Comparison of ENCODE assay signal across 26 mouse cellular contexts in genomic region chr17:67584533-67584932, GRCm38 (mm10). TPM values are rescaled to one million over a fixed set of nuclear protein-coding genes. Genes with fewer than 3 reads are reported as not detected.
DNase-seq lines count a peak whose midpoint lies in the region; ATAC-seq and TF ChIP-seq lines count a peak whose summit lies in the region.
"Had no signal": no experiment of that assay in that cellular context is flagged by ENCODE, and none has a peak within 500 bp of the region (broad histone marks: within the 10 kb centered on the region; RNA-seq: fewer than 3 reads in every experiment).

No protein-coding gene starts in this region.

- H3K36me3 ChIP-seq in heart, adult 2 months (ENCODE audit: control insufficient read depth, insufficient read depth, low read length): no peaks in the 10 kb centered on the region
- H3K36me3 ChIP-seq in kidney, embryonic 16.5 days (ENCODE audit: insufficient read depth, low read length): no peaks in the 10 kb centered on the region
- H3K36me3 ChIP-seq: embryonic facial prominence, embryonic 13.5 days; forebrain, embryonic 12.5 days; limb, embryonic 12.5 days; stomach, embryonic 15.5 days had no signal

- H3K9ac ChIP-seq in heart, adult 2 months (ENCODE audit: low read depth, low read length): 0 out of 2 replicates have a peak overlapping the region, but pooled peaks have one; percentile 35
- no peak overlapping the region for H3K9ac ChIP-seq in kidney, embryonic 16.5 days (replicated peaks; ENCODE audit: low read length)
- H3K9ac ChIP-seq: embryonic facial prominence, embryonic 13.5 days; forebrain, embryonic 12.5 days; limb, embryonic 12.5 days; liver, postnatal 0 days; stomach, embryonic 15.5 days had no signal

- peaks cover 8% of the 10 kb centered on the region for H3K4me1 ChIP-seq in heart, adult 2 months (ENCODE audit: control insufficient read depth, insufficient read depth, low read length)
- peaks cover 6% of the 10 kb centered on the region for H3K4me1 ChIP-seq in kidney, embryonic 16.5 days (ENCODE audit: insufficient read depth, low read length)
- H3K4me1 ChIP-seq: limb, embryonic 12.5 days; stomach, embryonic 15.5 days had no signal

- no peaks in the 10 kb centered on the region; the same call in 1 of the 2 replicates for H3K79me2 ChIP-seq in heart, adult 2 months (replicated peaks; ENCODE audit: control insufficient read depth, insufficient read depth, low read length)

- WGBS in heart, adult 2 months: 55% methylated on average over 7 of the region's 7 CpGs
- 41% methylated on average over 7 of the region's 7 CpGs for WGBS in kidney, embryonic 16.5 days

- DNase-seq in cerebellum, adult 18-20 months: no peak
- no peak for DNase-seq in heart, adult 2 months
- DNase-seq in heart, adult 18-20 months: no peak
- DNase-seq in kidney, postnatal 14 days: no peak
- peak; percentile 7 for DNase-seq in right cerebral cortex, adult 18-20 months
- no peak for DNase-seq in right cerebral cortex, postnatal 14 days

- no peak for TF ChIP-seq EP300 in heart, adult 2 months (IDR thresholded peaks at IDR 0.05; ENCODE audit: insufficient read depth, low read depth, low read length)

- no peak for TF ChIP-seq POLR2A in heart, adult 2 months (IDR thresholded peaks at IDR 0.05; ENCODE audit: insufficient read depth, low read depth, low read length)

- no peaks in the 10 kb centered on the region for H3K27me3 ChIP-seq in heart, adult 2 months (ENCODE audit: control insufficient read depth, insufficient read depth, low read length)
- no peaks in the 10 kb centered on the region for H3K27me3 ChIP-seq in kidney, embryonic 16.5 days (ENCODE audit: insufficient read depth, low read length)
- H3K27me3 ChIP-seq: forebrain, embryonic 12.5 days; stomach, embryonic 15.5 days had no signal

- TF ChIP-seq CTCF in heart, adult 2 months (IDR thresholded peaks at IDR 0.05): no peak

- intact Hi-C loops in heart, adult 2 months (cut with DNase I): no loop called here

- ATAC-seq in cerebellum, adult (ENCODE audit: insufficient number of reproducible peaks, low FRiP score, low TSS enrichment): peak; percentile 41; the same call in 1 of the 2 replicates
- ATAC-seq in kidney, embryonic 16.5 days (ENCODE audit: low FRiP score, low TSS enrichment): peak; percentile 70
- ATAC-seq: liver, postnatal 0 days had no signal

- H3K9me3 ChIP-seq in kidney, embryonic 16.5 days (ENCODE audit: low read length): no peaks in the 10 kb centered on the region
- H3K9me3 ChIP-seq: embryonic facial prominence, embryonic 13.5 days; forebrain, embryonic 12.5 days; limb, embryonic 12.5 days; stomach, embryonic 15.5 days had no signal

- no peak overlapping the region for H3K4me2 ChIP-seq in kidney, embryonic 16.5 days (replicated peaks; ENCODE audit: low read depth, low read length)
- H3K4me2 ChIP-seq: embryonic facial prominence, embryonic 13.5 days; forebrain, embryonic 12.5 days; limb, embryonic 12.5 days; liver, embryonic 11.5 days; stomach, embryonic 15.5 days had no signal

- H3K4me3 ChIP-seq in heart, adult 2 months: no peak overlapping the region
- no peak overlapping the region for H3K4me3 ChIP-seq in kidney, embryonic 16.5 days (ENCODE audit: low read length)
- H3K4me3 ChIP-seq: embryonic facial prominence, embryonic 13.5 days; erythroblast, embryonic 14.5 days; forebrain, embryonic 12.5 days; limb, embryonic 12.5 days; stomach, embryonic 15.5 days had no signal

- H3K27ac ChIP-seq in heart, adult 2 months: no peak overlapping the region; the same call in 1 of the 2 replicates
- H3K27ac ChIP-seq in kidney, embryonic 16.5 days (ENCODE audit: low read length): no peak overlapping the region
- H3K27ac ChIP-seq: embryonic facial prominence, embryonic 13.5 days; forebrain, embryonic 12.5 days; limb, embryonic 12.5 days; macrophage; stomach, embryonic 15.5 days had no signal

RNA-seq across cellular contexts. Expression of gene Lrrc30, which starts 48.0 kb away (rescaled TPM):
- under 1 TPM; 0.37 to 0.41 TPM for total RNA-seq in heart, adult 2 months (2021)
- polyA plus RNA-seq in heart, adult 2 months (2012; rRNA removed): 0.25 and 0.73 TPM in 2 replicates
- under 1 TPM; 0.46 to 0.50 TPM for total RNA-seq in heart, adult 18-20 months (2021)
- not detected in 2 replicates for polyA plus RNA-seq in kidney, embryonic 16.5 days (2015; fragmentation: Nextera tagmentation; extraction: Ambion mirVana)
- total RNA-seq: layer of hippocampus, adult 18-20 months; layer of hippocampus, postnatal 14 days; left cerebral cortex, postnatal 10 days; monocyte, adult 5-6 weeks had no signal
- polyA plus RNA-seq: brain, embryonic 14.5 days; erythroblast, embryonic 14.5 days; forebrain, embryonic 12.5 days; frontal cortex, adult 2 months; heart, embryonic 16.5 days; intestine, embryonic 14.5 days; liver, embryonic 11.5 days; liver, postnatal 0 days; lung, postnatal 0 days; macrophage; neural tube, embryonic 11.5 days; stomach, embryonic 15.5 days had no signal
